Mouse (Mus musculus) hindbrain, embryonic 16.5 days (tissue): ENCODE data around the gene Tfap2b. TPM values are rescaled to one million over a fixed set of nuclear protein-coding genes. Genes with fewer than 3 reads are reported as not detected.

ENCODE experiments used
- ATAC-seq: fragments of 200-750 bp; cut with Nextera tagmentation; 2 replicates; pipeline ENCODE4 v1.8.0; 2017; ENCODE audit warnings: moderate TSS enrichment, moderate library complexity
- H3K27ac ChIP-seq: fragments of 300-500 bp; sonication (generic); 2 replicates; pipeline ENCODE4 v1.5.1; 2014; ENCODE audit warnings: low read depth, mild to moderate bottlenecking, control low read depth, low read length, moderate library complexity
- H3K27me3 ChIP-seq: fragments of 300-500 bp; sonication (generic); replicated peaks from 2 replicates; pipeline ENCODE4 v1.6.1; 2014; ENCODE audit warnings: low read length; ENCODE audit not compliant: control insufficient read depth, insufficient read depth
- H3K36me3 ChIP-seq: fragments of 300-500 bp; sonication (generic); 2 replicates; pipeline ENCODE4 v1.6.1; 2014; ENCODE audit warnings: mild to moderate bottlenecking, low read length, moderate library complexity, mixed read lengths; ENCODE audit not compliant: control insufficient read depth, insufficient read depth
- H3K4me1 ChIP-seq: fragments of 300-500 bp; sonication (generic); 2 replicates; pipeline ENCODE4 v1.6.1; 2014; ENCODE audit warnings: low read depth, low read length; ENCODE audit not compliant: control insufficient read depth, insufficient read depth
- H3K4me2 ChIP-seq: fragments of 300-500 bp; sonication (generic); 2 replicates; pipeline ENCODE4 v1.6.1; 2014; ENCODE audit warnings: mild to moderate bottlenecking, low read length, control low read depth, moderate library complexity
- H3K4me3 ChIP-seq: fragments of 300-500 bp; sonication (generic); 2 replicates; pipeline ENCODE4 v1.5.1; 2014; ENCODE audit warnings: mild to moderate bottlenecking, low read length, control low read depth, moderate library complexity
- H3K9ac ChIP-seq: fragments of 300-500 bp; sonication (generic); 2 replicates; pipeline ENCODE4 v1.6.1; 2014; ENCODE audit warnings: low read depth, mild to moderate bottlenecking, control low read depth, low read length, moderate library complexity
- H3K9me3 ChIP-seq: fragments of 300-500 bp; sonication (generic); 2 replicates; pipeline ENCODE4 v1.6.1; 2014; ENCODE audit warnings: mild to moderate bottlenecking, low read length, moderate library complexity; ENCODE audit not compliant: control insufficient read depth
- WGBS: fragments of 180-500 bp; shearing (Covaris S2); extraction: QIAGEN DNeasy Blood & Tissue Kit; methylation state at CpG from one replicate; pipeline ENCODE4 v1.1.7; 2014; 5-methylcytosine and 5-hydroxymethylcytosine counted together
- polyA plus RNA-seq: library from polyadenylated mRNA; unstranded; fragments of >200 nt; fragmentation: Nextera tagmentation; extraction: Ambion mirVana; gene quantifications from 2 replicates; pipeline ENCODE4 v1.2.1, GENCODE M21; 2015

The Tfap2b gene
- polyA plus RNA-seq, 1 experiment from 2014 or later: 40.1 TPM

GRCm38 (mm10) chr1:19237061-19237460, 28.3 kb downstream of the Tfap2b start:
- Histone ChIP-seq H3K4me1 (no peaks in the 10 kb centered on the region; the same call in 1 of the 2 replicates), H3K9ac (no peak overlapping the region), H3K4me3 (no peak overlapping the region), H3K27ac (no peak overlapping the region), H3K36me3 (no peaks in the 10 kb centered on the region), H3K27me3 (peaks cover 58% of the 10 kb centered on the region), H3K9me3 (no peaks in the 10 kb centered on the region), H3K4me2 (no peak overlapping the region)
- 15% methylated on average over 9 of the region's 9 CpGs for WGBS
- ATAC-seq: no peak

GRCm38 (mm10) chr1:19237721-19238410, 29.2 kb downstream of the Tfap2b start:
- Histone ChIP-seq H3K36me3 (no peaks in the 10 kb centered on the region), H3K27me3 (peaks cover 58% of the 10 kb centered on the region), H3K9ac (no peak overlapping the region), H3K27ac (no peak overlapping the region), H3K4me1 (no peaks in the 10 kb centered on the region; the same call in 1 of the 2 replicates), H3K4me2 (no peak overlapping the region), H3K4me3 (no peak overlapping the region), H3K9me3 (no peaks in the 10 kb centered on the region)
- 10% methylated on average over 8 of the region's 8 CpGs for WGBS
- no peak for ATAC-seq

GRCm38 (mm10) chr1:19240054-19240453, 31.3 kb downstream of the Tfap2b start:
- Histone ChIP-seq H3K27ac (no peak overlapping the region), H3K27me3 (peaks cover 57% of the 10 kb centered on the region), H3K4me3 (no peak overlapping the region), H3K9ac (no peak overlapping the region), H3K36me3 (no peaks in the 10 kb centered on the region), H3K9me3 (no peaks in the 10 kb centered on the region), H3K4me1 (no peaks in the 10 kb centered on the region; the same call in 1 of the 2 replicates), H3K4me2 (no peak overlapping the region)
- no peak for ATAC-seq

GRCm38 (mm10) chr1:19241316-19241715, 32.6 kb downstream of the Tfap2b start:
- Histone ChIP-seq H3K27ac (no peak overlapping the region), H3K9ac (no peak overlapping the region), H3K27me3 (peaks cover 46% of the 10 kb centered on the region), H3K4me3 (peak overlapping the region; percentile 23), H3K36me3 (no peaks in the 10 kb centered on the region), H3K9me3 (no peaks in the 10 kb centered on the region), H3K4me2 (peak overlapping the region; percentile 42), H3K4me1 (no peaks in the 10 kb centered on the region; the same call in 1 of the 2 replicates)
- ATAC-seq: peak; percentile 41; the same call in 1 of the 2 replicates
- under 1% methylated on average over 18 of the region's 20 CpGs for WGBS

GRCm38 (mm10) chr1:19242021-19242420, 33.3 kb downstream of the Tfap2b start:
- 7% methylated on average over 8 of the region's 8 CpGs for WGBS
- peaks cover 41% of the 10 kb centered on the region for H3K27me3 ChIP-seq
- no peak overlapping the region for H3K4me3 ChIP-seq
- H3K9me3 ChIP-seq: no peaks in the 10 kb centered on the region
- H3K27ac ChIP-seq: no peak overlapping the region
- H3K9ac ChIP-seq: no peak overlapping the region
- H3K36me3 ChIP-seq: no peaks in the 10 kb centered on the region
- H3K4me1 ChIP-seq: no peaks in the 10 kb centered on the region; the same call in 1 of the 2 replicates
- no peak for ATAC-seq
- no peak overlapping the region for H3K4me2 ChIP-seq

GRCm38 (mm10) chr1:19245032-19245431, 36.3 kb downstream of the Tfap2b start:
- Histone ChIP-seq H3K27me3 (peaks cover 25% of the 10 kb centered on the region), H3K4me1 (no peaks in the 10 kb centered on the region; the same call in 1 of the 2 replicates), H3K9ac (no peak overlapping the region), H3K4me3 (no peak overlapping the region), H3K27ac (no peak overlapping the region), H3K36me3 (no peaks in the 10 kb centered on the region), H3K4me2 (no peak overlapping the region), H3K9me3 (no peaks in the 10 kb centered on the region)
- ATAC-seq: peak; percentile 88
- WGBS: 8% methylated on average over 4 of the region's 4 CpGs

GRCm38 (mm10) chr1:19251286-19251685, 42.6 kb downstream of the Tfap2b start:
- H3K9ac ChIP-seq: no peak overlapping the region
- H3K9me3 ChIP-seq: no peaks in the 10 kb centered on the region
- no peak for ATAC-seq
- no peaks in the 10 kb centered on the region for H3K4me1 ChIP-seq
- no peaks in the 10 kb centered on the region for H3K36me3 ChIP-seq
- H3K4me2 ChIP-seq: no peak overlapping the region
- no peak overlapping the region for H3K4me3 ChIP-seq
- no peak overlapping the region for H3K27ac ChIP-seq
- 0 out of 2 replicates have a peak, but pooled peaks cover 2% of the 10 kb centered on the region for H3K27me3 ChIP-seq
- 26% methylated on average over 6 of the region's 6 CpGs for WGBS

- ATAC-seq: no peak
- H3K9ac ChIP-seq: no peak overlapping the region
- H3K9me3 ChIP-seq: no peaks in the 10 kb centered on the region
- H3K4me2 ChIP-seq: no peak overlapping the region
- no peaks in the 10 kb centered on the region for H3K36me3 ChIP-seq
- H3K4me1 ChIP-seq: no peaks in the 10 kb centered on the region
- H3K27me3 ChIP-seq: no peaks in the 10 kb centered on the region
- H3K27ac ChIP-seq: no peak overlapping the region
- WGBS: 84% methylated on average over 1 of the region's 1 CpGs
- no peak overlapping the region for H3K4me3 ChIP-seq
Measured at GRCm38 (mm10) chr1:19269596-19269995, 60.9 kb downstream of the Tfap2b start.
